Mouse (Mus musculus): Measurements from ENCODE around the gene Tent2.
"Not testable (repeated sequence)": the region's sequence is repeated elsewhere in the genome, so short reads cannot be mapped to it uniquely, and the experiment has no call there.

The Tent2 gene

DNA sequence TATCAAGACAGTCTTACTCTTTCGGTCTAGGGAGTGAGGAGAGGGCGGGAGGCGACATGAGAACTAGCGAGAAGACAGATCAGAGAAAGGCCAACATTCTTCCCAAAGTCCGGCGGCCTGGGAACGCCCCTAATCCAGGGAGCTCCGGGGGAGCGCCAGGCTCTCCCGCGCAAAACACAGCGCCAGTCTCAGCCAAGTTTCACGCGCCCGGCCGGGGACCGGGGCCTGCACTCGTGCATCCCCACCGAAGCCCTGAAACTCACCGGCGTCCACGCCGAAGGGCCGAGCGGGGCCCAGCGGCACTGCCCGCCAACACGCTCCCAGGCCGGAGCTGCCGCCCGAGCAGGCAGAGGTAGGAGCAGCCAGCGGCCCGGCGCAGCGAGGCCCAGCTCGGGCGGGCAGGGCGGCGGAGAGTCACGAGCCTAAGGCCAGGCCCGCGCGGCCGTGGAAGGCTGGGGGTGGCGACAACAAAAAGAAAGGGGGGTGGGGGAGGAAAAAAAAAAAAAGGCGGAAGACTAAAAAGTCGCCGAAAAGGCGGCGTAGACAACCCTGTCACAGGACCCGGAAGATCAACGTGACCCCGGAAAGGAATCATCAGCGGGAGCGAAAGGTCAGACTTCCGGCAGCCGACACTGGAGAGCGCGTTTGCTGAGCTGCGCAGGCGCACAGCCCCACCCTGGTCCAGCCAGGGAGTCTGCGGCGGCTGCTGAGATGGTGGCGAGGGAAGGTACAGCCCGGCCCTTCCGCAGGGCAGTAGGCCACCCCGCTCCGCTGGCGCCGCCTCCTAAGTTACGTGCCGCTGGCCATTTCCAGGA, at the start of gene Tent2:
Gene Tent2, minus strand, starts transcription at position 555 of the 815 bp plus-strand sequence.
- peak; percentile 97 for DNase-seq (ENCODE audit: low read depth)

GRCm38 (mm10) chr13:93241180-93241579, 49.0 kb upstream of the Tent2 start:
- DNase-seq (ENCODE audit: low read depth) = no peak

DNA sequence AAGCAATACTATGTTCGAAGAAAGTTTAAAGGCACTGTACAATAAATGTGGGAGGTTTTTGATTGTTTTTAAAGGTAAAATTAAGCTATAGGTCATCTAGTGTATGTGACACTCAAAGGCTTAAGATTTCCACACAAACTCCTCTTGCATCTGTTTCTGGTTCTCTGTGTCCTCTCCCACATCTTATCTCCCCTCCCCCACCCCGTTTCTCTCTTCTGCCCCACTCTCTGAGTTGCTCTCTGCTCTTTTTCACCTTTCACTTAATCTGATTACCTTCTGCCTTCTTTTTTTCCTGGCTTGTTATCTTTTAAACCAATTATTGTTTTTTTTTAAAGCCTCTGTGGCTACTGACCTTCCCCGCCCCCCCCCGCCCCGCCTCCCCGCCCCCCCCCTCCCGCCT, 47.4 kb upstream of the Tent2 start:
- no peak for DNase-seq (ENCODE audit: low read depth)

DNA sequence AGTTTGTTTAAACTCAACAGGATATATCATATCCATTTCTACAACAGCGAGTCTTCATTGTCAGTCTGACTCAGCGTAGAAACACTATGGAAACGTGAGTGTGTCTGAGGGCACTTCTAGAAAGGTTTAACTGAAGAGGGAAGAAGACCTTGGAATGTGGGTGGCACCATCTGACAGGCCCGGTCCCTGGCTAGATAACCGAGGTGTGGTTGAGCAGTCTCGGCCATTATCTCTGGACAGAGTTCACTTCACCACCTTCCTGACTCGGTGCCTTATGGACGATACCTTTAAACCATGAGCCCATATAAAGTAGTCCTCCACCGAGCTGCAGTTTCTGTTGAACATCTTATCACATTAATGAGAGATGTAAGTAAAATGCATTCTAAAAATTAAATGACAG, 46.9 kb upstream of the Tent2 start:
- no peak for DNase-seq (ENCODE audit: low read depth)

DNA sequence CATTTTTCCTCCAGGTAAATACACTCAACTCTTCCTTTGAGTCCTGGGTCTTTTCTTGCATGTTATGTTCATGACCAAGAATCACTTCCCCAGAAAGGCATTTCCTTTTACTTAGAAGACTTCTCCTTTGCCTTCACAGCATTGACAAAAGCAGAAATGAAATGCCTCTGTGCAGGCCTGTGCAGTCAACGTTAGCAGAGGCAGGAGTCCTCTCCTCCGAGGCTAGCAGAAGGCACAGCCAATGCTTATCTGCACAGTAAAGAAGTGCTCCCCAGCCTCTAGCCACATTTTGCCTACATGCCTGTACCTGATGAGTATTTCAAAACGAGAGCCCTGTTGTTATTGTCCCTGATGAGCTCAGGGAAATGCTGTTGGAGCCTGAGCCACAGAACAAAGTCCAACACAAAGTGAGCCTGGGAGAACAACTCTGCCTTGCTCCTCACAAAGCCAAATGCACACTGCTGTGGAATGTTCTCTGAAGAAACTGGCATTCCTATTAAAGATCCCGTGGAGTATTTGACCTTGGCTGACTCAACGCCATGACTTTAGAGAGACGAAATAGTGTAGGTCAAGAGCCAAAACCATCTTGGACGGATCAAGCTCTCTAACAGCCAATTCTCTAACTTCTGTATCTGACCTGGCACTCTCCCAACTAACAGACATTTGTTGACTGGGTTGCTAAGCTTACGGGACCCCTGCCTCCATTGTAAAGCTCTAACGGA, 45.7 kb upstream of the Tent2 start:
- no peak for DNase-seq (ENCODE audit: low read depth)

DNA sequence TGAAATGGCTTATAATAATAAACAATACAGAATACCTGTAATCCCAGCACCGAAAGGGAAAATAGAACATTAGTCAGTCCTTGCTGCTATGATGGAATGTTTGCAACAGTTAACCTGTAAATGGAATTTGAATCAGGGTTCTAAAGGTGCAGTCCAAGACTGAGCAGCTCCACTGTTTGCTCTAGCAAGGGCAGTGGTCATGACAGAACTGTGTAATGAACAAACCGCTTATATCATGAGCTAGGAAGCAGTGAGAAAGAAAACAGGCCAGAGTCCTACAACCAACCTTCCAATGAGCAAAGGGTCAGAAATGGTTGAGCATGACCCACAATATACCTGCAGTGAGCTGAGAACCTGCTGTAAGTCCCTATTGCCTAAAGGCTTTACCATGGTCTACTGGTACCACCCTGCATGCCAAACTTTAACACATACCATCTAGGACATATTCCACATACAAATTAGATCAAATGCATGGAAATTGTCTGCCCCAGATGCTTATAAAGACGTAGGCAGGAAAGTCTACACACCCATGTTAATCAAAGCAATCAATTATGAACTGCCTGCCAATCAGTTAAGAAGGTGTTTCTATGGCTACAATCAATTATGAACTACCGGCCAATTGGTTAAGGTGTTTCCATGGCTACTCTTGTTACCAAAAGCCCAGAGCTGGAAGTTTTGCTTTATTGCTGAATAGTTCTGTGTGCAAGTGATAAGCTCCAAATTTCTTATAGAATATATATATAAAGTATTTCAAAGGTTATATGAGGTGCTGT, 42.3 kb upstream of the Tent2 start:
- no peak for DNase-seq (ENCODE audit: low read depth)

DNA sequence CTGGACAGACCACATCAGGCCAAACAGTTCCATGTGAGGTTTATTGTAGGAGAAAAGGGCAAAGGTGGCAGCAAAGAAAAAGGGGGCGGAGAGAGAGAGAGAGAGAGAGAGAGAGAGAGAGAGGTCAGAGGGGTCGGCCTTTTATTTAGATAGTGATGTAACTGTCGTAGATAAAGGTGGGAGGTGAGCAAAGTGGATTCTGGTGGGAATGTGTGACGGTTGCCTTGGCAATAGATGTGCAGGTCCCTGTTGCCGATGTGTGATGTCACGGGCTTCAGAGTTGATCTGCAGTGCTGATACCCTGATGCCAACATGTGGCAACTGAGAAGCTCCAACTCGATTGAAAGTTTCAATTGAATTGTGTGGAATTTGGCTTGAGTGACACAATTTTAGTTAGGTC, 40.1 kb upstream of the Tent2 start:
- no peak for DNase-seq (ENCODE audit: low read depth)

DNA sequence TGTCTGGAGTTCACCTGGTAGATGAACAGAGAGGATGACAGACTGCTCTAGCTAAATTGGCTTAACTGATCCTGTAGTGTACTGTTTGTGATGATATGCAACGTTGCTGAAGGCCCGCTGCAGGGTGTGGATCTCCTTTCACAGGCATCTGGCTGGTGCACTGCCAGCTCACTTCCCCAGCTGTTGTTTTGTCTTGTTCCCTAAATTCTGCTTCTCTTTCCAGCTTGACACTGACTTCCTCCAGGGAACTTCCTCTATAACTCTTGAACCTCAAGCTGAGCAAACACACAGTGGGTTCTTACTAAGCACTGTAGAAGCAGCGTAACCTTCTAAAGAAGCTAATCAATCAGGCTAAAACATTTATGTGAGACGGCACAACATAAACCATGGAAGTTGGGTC, 38.8 kb upstream of the Tent2 start:
- DNase-seq (ENCODE audit: low read depth) = peak; percentile 55

GRCm38 (mm10) chr13:93211741-93212140, 19.6 kb upstream of the Tent2 start:
- DNase-seq (ENCODE audit: low read depth) = no peak

- no peak for DNase-seq (ENCODE audit: low read depth)
These were observed 451 bp upstream of the Tent2 start for GRCm38 (mm10) chr13:93192646-93193026.

DNA sequence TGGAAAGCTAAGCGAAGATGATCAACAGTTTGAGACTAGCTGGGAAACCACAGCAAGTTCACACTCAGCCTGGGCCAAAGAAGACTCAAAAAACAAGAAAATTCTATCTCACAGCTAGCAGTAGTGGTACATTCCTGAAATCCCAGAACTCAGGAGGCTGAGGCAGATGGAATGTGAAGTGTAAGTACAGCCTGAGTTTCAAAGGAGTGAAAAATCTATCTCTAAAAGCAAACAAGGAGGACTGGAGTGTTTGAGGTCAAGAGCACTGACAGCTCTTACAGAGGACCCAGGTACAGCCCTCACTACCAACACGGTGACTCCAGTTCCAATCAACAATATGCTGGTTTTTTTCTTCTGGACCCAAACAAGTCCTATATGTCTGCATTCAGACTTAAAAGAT, 2.8 kb downstream of the Tent2 start:
- no peak for DNase-seq (ENCODE audit: low read depth)

DNA sequence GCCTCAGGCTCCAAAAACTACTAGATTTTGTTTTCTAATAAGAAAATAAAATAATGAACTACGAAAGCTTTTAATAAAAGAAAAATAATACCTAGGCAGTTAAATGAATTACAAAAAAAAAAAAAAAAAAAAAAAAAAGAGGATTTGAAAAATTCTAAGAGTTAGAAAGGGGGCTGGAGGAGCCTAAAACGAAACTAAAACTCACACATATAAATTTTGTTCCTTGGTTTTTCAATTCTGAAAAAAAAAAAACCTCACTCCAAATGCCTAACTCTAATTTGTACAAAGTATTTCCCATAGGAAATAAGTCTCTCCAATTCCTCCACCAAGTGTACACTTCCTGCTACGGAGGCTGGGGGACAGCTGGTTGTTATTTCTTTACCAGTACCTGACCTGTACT, 3.4 kb downstream of the Tent2 start:
- peak; percentile 9 for DNase-seq (ENCODE audit: low read depth)

- not testable (repeated sequence) for DNase-seq (ENCODE audit: low read depth)
These were observed 4.4 kb downstream of the Tent2 start for GRCm38 (mm10) chr13:93187792-93188191.

- DNase-seq (ENCODE audit: low read depth) = no peak
These were observed 11.8 kb downstream of the Tent2 start for GRCm38 (mm10) chr13:93180351-93180750.

GRCm38 (mm10) chr13:93179522-93179921, 12.7 kb downstream of the Tent2 start:
- peak; percentile 65 for DNase-seq (ENCODE audit: low read depth)

- DNase-seq (ENCODE audit: low read depth) = no peak
These were observed 14.6 kb downstream of the Tent2 start for GRCm38 (mm10) chr13:93177571-93177970.

- no peak for DNase-seq (ENCODE audit: low read depth)
These were observed 28.9 kb downstream of the Tent2 start for GRCm38 (mm10) chr13:93163303-93163702.

GRCm38 (mm10) chr13:93162456-93162855, 29.7 kb downstream of the Tent2 start:
- DNase-seq (ENCODE audit: low read depth) = peak; percentile 33

DNA sequence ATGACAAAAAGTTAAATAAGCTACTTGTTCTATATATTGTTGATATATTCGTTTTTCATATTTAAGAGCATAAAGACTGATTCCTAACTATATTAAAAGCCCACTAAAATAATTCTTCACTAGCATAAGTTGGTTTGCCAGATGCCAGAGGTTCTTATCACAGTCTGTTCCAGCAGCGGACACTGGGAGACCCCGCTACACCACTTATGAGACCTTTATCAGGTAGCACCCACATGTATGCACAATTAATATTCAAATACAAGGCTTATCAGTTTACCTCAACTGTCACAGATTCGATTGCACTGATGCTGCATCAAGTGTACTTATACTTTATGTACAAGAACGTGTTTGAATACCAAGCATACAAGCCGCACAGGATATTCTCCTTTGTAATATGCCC, 33.9 kb downstream of the Tent2 start:
- DNase-seq (ENCODE audit: low read depth) = no peak

GRCm38 (mm10) chr13:93153280-93153679, 38.9 kb downstream of the Tent2 start:
- DNase-seq (ENCODE audit: low read depth) = no peak

DNA sequence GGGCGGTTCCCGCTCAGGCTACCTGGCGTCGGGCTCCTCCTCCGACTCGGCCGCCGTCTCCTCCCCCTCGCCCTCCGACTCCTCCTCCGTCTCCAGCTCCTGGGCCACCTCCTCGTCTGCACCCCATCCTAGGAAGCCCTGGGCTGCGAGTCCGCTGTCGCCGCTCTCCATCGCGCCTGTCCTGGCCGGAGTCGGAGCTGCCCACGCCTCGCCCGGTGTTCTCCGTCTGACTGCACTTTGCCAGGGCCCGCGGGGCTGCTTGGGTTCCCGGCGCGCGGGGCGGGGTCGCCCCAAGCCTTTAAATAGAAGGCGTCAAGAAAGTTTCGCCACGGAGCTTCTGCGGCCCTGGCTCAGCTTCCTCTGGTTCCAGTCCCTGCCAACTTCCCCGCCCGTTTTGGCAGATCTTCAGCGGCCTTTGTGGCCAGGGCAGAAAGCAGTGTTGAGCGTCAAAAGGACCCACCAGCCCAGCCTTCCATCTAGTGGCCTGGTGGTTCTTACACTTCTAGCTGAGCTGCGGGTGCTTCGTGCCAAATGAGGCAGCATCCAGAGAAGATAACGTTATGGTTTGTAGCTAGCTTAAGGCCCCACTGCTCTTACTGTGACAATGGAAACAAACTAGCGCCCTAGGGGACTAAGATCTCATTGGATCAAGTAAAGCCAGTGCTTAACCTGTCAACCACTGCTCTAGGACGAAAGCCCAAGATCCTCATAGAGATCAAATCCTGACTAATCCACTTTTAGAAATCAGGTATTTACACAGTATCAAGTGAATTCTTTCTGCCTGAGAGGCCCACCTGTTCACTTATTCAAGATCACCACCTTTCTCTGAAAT, 47.6 kb downstream of the Tent2 start, which contains the start of gene Cmya5:
Gene Cmya5, minus strand, starts transcription at position 389 of the 832 bp plus-strand sequence.
- no peak for DNase-seq (ENCODE audit: low read depth)

- no peak for DNase-seq (ENCODE audit: low read depth)
These were observed 48.3 kb downstream of the Tent2 start for GRCm38 (mm10) chr13:93143819-93144283.
